Mouse (Mus musculus) adrenal gland, postnatal 14 days (tissue): ENCODE results near the gene Cers6. TPM values are rescaled to one million over a fixed set of nuclear protein-coding genes. Genes with fewer than 3 reads are reported as not detected.

Experiments used
- total RNA-seq: library from RNA; stranded (reverse); gene quantifications from 2 replicates; pipeline ENCODE4 v1.2.3, GENCODE M21; 2021

The Cers6 gene
- total RNA-seq, 1 experiment from 2014 or later, result 8.5 TPM

Other genes starting within 250 kb of the Cers6 start
- not detected in 2 replicates for gene 4932414N04Rik, start 205.0 kb upstream of the Cers6 start, total RNA-seq